32 mouse cellular contexts compared by ENCODE assay signal in genomic region chr7:75368315-75368714, GRCm38 (mm10). TPM values are rescaled to one million over a fixed set of nuclear protein-coding genes. Genes with fewer than 3 reads are reported as not detected.
"Had no signal": no experiment of that assay in that cellular context is flagged by ENCODE, and none has a peak within 500 bp of the region (broad histone marks: within the 10 kb centered on the region; RNA-seq: fewer than 3 reads in every experiment).

No protein-coding gene starts in this region.

- H3K27ac ChIP-seq: heart, embryonic 10.5 days; heart, embryonic 13.5 days; heart, embryonic 15.5 days; hindbrain, embryonic 10.5 days; hindbrain, embryonic 12.5 days; hindbrain, embryonic 13.5 days; hindbrain, embryonic 14.5 days; hindbrain, embryonic 15.5 days; hindbrain, postnatal 0 days; intestine, embryonic 15.5 days; kidney, embryonic 15.5 days; kidney, postnatal 0 days; layer of hippocampus, adult 2 months had no signal

- H3K9me3 ChIP-seq: heart, embryonic 10.5 days; heart, embryonic 12.5 days; heart, embryonic 13.5 days; heart, embryonic 15.5 days; hindbrain, embryonic 10.5 days; hindbrain, embryonic 12.5 days; hindbrain, embryonic 13.5 days; hindbrain, embryonic 15.5 days; intestine, embryonic 15.5 days; kidney, embryonic 15.5 days had no signal

- H3K27me3 ChIP-seq: heart, embryonic 13.5 days; heart, embryonic 15.5 days; hindbrain, embryonic 15.5 days; intestine, embryonic 15.5 days had no signal

- H3K4me3 ChIP-seq: heart, embryonic 10.5 days; heart, embryonic 12.5 days; heart, embryonic 13.5 days; heart, embryonic 15.5 days; hindbrain, embryonic 10.5 days; hindbrain, embryonic 12.5 days; hindbrain, embryonic 13.5 days; hindbrain, embryonic 15.5 days; intestine, embryonic 15.5 days; kidney, embryonic 15.5 days; layer of hippocampus, adult 2 months had no signal

- DNase-seq: heart, postnatal 10 days; heart, postnatal 14 days; heart, postnatal 36 days; heart, postnatal 4 days; kidney, adult 11 months; kidney, adult 18-20 months; kidney, adult 2 months; kidney, adult 8-10 months; kidney, adult 9 months; kidney, postnatal 10 days; kidney, postnatal 14 days; kidney, postnatal 25 days; kidney, postnatal 36 days; kidney, postnatal 4 days; layer of hippocampus, adult 9-11 months; layer of hippocampus, postnatal 36 days had no signal

- H3K36me3 ChIP-seq: heart, embryonic 10.5 days; heart, embryonic 12.5 days; heart, embryonic 13.5 days; heart, embryonic 15.5 days; hindbrain, embryonic 10.5 days; hindbrain, embryonic 12.5 days; hindbrain, embryonic 13.5 days; hindbrain, embryonic 15.5 days; intestine, embryonic 15.5 days; kidney, embryonic 15.5 days had no signal

- H3K9ac ChIP-seq: heart, embryonic 12.5 days; heart, embryonic 13.5 days; heart, embryonic 15.5 days; hindbrain, embryonic 12.5 days; hindbrain, embryonic 13.5 days; hindbrain, embryonic 14.5 days; hindbrain, embryonic 15.5 days; intestine, embryonic 15.5 days; kidney, embryonic 15.5 days had no signal

RNA-seq across cellular contexts. Expression of gene Sv2b, which starts 59.3 kb away (rescaled TPM):
- total RNA-seq: hematopoietic stem cell, adult 5-6 weeks had no signal
- polyA plus RNA-seq: inflammation-experienced regulatory T-cells, adult 6 months; kidney, adult 2 months had no signal
